Mouse (Mus musculus): ENCODE measurements around the gene Hacd1.

Hacd1 gene

GRCm38 (mm10) chr2:14005121-14005520, 50.8 kb downstream of the Hacd1 start:
- DNase-seq (ENCODE audit: extremely low spot score, low spot score), result no peak

DNA sequence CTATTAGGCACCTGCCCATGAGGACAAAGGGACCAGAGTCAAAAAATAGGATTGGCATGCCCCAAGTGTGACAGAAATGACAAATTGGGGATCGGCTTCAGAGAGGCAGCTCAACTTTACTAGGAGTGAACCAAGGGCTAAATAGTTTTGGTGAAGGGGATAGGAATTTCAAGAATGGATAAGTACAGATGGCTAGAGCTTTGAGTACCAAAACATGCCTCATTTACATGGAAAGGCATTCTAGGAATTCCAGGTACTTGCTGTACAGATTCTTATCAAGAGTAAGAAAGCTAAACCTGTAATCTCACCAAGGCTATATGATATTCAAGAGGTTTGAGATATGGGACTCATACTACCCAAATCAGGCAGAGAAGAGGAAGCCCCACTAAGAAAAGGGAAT, 95.8 kb downstream of the Hacd1 start:
- DNase-seq (ENCODE audit: extremely low spot score, low spot score), result no peak

- DNase-seq (ENCODE audit: extremely low spot score, low spot score), result no peak
Observed at GRCm38 (mm10) chr2:13956463-13956862, 99.5 kb downstream of the Hacd1 start.

GRCm38 (mm10) chr2:13938118-13938517, 117.8 kb downstream of the Hacd1 start:
- DNase-seq (ENCODE audit: extremely low spot score, low spot score), result no peak

DNA sequence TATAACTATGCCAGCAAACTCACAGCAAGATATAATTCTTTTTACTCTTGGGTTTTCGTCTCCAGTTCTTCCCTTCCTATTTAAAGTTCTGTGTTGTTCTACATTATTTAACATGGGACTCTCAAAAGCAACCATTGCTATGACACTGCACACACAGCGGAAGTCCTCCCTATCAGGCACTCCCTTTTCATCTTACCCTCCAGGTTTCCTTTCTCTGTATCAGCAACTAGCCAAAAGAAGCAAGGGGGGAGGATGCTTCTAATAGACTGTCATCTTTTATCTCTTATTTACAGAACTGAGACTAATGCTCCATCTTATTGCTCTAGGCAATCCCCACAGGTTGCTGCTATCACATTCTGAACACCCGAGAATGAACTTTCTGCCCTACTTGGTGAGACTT, 120.6 kb downstream of the Hacd1 start:
- no peak for DNase-seq (ENCODE audit: extremely low spot score, low spot score)

- no peak for DNase-seq (ENCODE audit: extremely low spot score, low spot score)
Observed at GRCm38 (mm10) chr2:13932253-13932652, 123.7 kb downstream of the Hacd1 start.

DNA sequence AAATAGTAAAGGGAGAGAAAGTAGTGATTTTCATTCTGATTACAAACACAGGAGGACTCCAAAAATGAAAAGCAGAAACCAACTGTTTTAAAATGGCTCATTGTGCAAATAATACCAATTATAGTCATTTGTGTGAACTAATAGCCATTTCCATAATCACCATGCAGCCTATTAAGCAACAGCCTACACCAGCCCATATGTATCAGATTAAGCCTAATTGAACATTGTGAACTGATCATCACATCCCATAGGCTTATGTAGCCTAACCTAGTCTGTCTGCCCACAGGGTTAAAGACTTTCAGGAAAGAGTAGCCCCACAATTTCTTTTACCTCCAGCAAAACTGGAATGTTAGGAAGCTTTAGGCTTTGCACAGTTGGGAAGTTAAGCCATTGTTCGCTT, 125.2 kb downstream of the Hacd1 start:
- DNase-seq (ENCODE audit: extremely low spot score, low spot score), result no peak

- DNase-seq (ENCODE audit: extremely low spot score, low spot score), result no peak
Observed at GRCm38 (mm10) chr2:13888568-13888967, 167.4 kb downstream of the Hacd1 start.

GRCm38 (mm10) chr2:13857461-13857860, 198.5 kb downstream of the Hacd1 start:
- no peak for DNase-seq (ENCODE audit: extremely low spot score, low spot score)

DNA sequence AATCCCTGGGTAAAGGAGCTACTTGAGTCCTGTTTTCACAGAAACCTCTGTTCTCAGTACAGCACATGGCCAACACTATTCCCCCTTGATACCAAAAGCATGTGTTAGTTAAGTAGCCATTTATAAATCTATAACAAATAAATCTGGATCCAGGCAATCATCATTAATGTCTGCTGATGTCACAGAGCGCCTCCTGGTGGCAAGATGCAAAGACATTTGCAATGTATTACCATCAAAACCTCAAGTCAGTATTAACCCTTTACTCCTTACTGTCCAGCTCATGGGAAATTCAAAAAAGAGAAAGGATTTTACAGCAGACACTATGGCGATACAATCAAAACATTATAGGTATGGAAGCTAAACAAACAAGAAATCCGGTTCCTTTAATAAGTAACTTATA, 200.4 kb downstream of the Hacd1 start:
- no peak for DNase-seq (ENCODE audit: extremely low spot score, low spot score)

GRCm38 (mm10) chr2:13836310-13836709, 219.6 kb downstream of the Hacd1 start:
- DNase-seq (ENCODE audit: extremely low spot score, low spot score), result no peak

DNA sequence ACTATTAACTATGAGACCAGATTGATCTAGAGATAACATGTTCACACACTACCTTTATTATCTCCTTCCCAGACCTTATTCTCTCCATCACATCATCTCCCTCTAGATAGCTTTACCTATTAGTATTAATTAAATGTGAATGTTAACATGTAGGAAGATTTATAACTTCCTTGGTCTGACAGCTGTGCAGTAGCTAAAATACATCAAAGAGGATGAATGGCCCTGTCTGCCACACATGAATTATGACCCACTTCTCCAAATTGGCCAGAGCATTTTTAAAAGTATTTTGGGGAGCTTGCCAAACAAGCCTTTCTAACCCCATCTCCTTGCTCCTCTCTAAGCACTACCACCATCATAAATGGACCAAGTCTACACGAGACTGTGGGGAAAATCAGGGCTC, 220.9 kb downstream of the Hacd1 start:
- DNase-seq (ENCODE audit: extremely low spot score, low spot score), result no peak

GRCm38 (mm10) chr2:13816645-13817044, 239.3 kb downstream of the Hacd1 start:
- DNase-seq (ENCODE audit: extremely low spot score, low spot score), result no peak

DNA sequence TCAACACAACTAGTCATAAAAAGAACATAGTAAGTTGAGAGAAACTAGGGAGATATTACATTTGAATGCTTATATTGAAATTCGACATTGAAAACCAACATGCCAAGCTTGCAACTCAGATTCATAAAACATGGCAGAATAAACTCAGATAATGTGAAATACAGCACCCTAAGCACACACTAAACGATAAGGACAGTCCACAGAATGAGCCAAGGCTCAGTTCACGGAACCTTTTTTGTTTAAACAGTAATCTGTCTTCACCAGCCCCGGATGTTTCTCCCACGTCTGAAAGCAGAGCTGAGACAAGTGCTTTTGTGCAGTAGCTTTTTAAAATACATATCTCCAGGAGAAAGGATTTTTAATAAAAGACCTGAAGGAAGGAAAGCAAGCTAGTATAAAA, 247.3 kb downstream of the Hacd1 start:
- no peak for DNase-seq (ENCODE audit: extremely low spot score, low spot score)

- no peak for DNase-seq (ENCODE audit: extremely low spot score, low spot score)
Observed at GRCm38 (mm10) chr2:13808008-13808407, 247.9 kb downstream of the Hacd1 start.

- DNase-seq (ENCODE audit: extremely low spot score, low spot score), result no peak
Observed at GRCm38 (mm10) chr2:13806120-13806519, 249.8 kb downstream of the Hacd1 start.

DNA sequence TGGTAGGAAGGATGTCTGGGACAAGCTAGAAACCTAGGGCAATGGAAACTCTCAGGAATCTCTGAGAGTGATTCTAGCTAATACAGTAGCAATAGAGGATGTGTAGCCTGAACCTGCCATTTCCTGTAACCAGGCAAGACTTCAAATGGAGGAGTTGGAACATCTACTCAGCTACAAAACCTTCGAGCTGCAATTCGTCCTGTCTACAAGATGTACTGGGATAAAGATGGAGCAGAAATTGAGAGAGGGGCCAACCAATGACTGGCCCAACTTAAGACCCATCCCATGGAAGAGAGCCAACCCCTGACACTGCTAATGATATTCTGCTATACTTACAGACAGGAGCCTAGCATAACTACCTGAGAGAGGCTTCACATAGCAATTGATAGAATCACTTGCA, 255.3 kb downstream of the Hacd1 start:
- DNase-seq (ENCODE audit: extremely low spot score, low spot score), result no peak

Data from neural tube, embryonic 10.5 days (tissue).